Mouse (Mus musculus) lung, embryonic 16.5 days (tissue): ENCODE results near the gene Luzp1. TPM values are rescaled to one million over a fixed set of nuclear protein-coding genes. Genes with fewer than 3 reads are reported as not detected.

Source experiments
- ATAC-seq: fragments of 200-750 bp; cut with Nextera tagmentation; 2 replicates; pipeline ENCODE4 v1.8.0; 2017; ENCODE audit warnings: low read depth, mild to moderate bottlenecking, moderate library complexity
- H3K27ac ChIP-seq: fragments of 300-500 bp; sonication (generic); 2 replicates; pipeline ENCODE4 v1.5.1; 2014; ENCODE audit warnings: mild to moderate bottlenecking, control low read depth, low read length
- H3K27me3 ChIP-seq: fragments of 300-500 bp; sonication (generic); 2 replicates; pipeline ENCODE4 v1.6.1; 2014; ENCODE audit warnings: low read depth, low read length, mixed read lengths; ENCODE audit not compliant: control insufficient read depth, insufficient read depth
- H3K36me3 ChIP-seq: fragments of 300-500 bp; sonication (generic); 2 replicates; pipeline ENCODE4 v1.6.1; 2014; ENCODE audit warnings: low read length; ENCODE audit not compliant: control insufficient read depth, insufficient read depth
- H3K4me1 ChIP-seq: fragments of 300-500 bp; sonication (generic); replicated peaks from 2 replicates; pipeline ENCODE4 v1.6.1; 2014; ENCODE audit warnings: low read length, mixed read lengths; ENCODE audit not compliant: control insufficient read depth, insufficient read depth
- H3K4me2 ChIP-seq: fragments of 300-500 bp; sonication (generic); 2 replicates; pipeline ENCODE4 v1.6.1; 2014; ENCODE audit warnings: low read depth, low read length, control low read depth
- H3K4me3 ChIP-seq: fragments of 300-500 bp; sonication (generic); 2 replicates; pipeline ENCODE4 v1.5.1; 2014; ENCODE audit warnings: mild to moderate bottlenecking, low read length, control low read depth
- H3K9ac ChIP-seq: fragments of 300-500 bp; sonication (generic); 2 replicates; pipeline ENCODE4 v1.6.1; 2014; ENCODE audit warnings: low read length, control low read depth
- H3K9me3 ChIP-seq: fragments of 300-500 bp; sonication (generic); 2 replicates; pipeline ENCODE4 v1.6.1; 2016; ENCODE audit warnings: low read length; ENCODE audit not compliant: control insufficient read depth
- WGBS: fragments of 180-500 bp; shearing (Covaris S2); extraction: QIAGEN DNeasy Blood & Tissue Kit; methylation state at CpG from one replicate; pipeline ENCODE4 v1.1.7; 2014; 5-methylcytosine and 5-hydroxymethylcytosine counted together
- polyA plus RNA-seq: library from polyadenylated mRNA; unstranded; fragments of >200 nt; fragmentation: Nextera tagmentation; extraction: Ambion mirVana; gene quantifications from 2 replicates; pipeline ENCODE4 v1.2.1, GENCODE M21; 2015

Gene Luzp1
- polyA plus RNA-seq, 1 experiment from 2014 or later: 115 TPM

- no peaks in the 10 kb centered on the region for H3K9me3 ChIP-seq
- no peak overlapping the region for H3K9ac ChIP-seq
- H3K36me3 ChIP-seq: peaks cover 30% of the 10 kb centered on the region
- 59% methylated on average over 1 of the region's 1 CpGs for WGBS
- no peaks in the 10 kb centered on the region for H3K27me3 ChIP-seq
- ATAC-seq: no peak
- peak overlapping the region; percentile 25; the same call in 1 of the 2 replicates for H3K27ac ChIP-seq
- no peaks in the 10 kb centered on the region for H3K4me1 ChIP-seq
- H3K4me3 ChIP-seq: no peak overlapping the region
- no peak overlapping the region for H3K4me2 ChIP-seq
These were observed 78.8 kb downstream of the Luzp1 start for GRCm38 (mm10) chr4:136548381-136548801.

GRCm38 (mm10) chr4:136553108-136553507, 83.5 kb downstream of the Luzp1 start:
- Histone ChIP-seq H3K9me3 (no peaks in the 10 kb centered on the region), H3K4me3 (no peak overlapping the region), H3K36me3 (peaks cover 45% of the 10 kb centered on the region), H3K27me3 (no peaks in the 10 kb centered on the region), H3K9ac (no peak overlapping the region), H3K27ac (no peak overlapping the region), H3K4me1 (no peaks in the 10 kb centered on the region), H3K4me2 (no peak overlapping the region)
- whole genome bisulfite sequencing: 74% methylated on average over 1 of the region's 1 CpGs
- no peak for ATAC-seq

- no peak overlapping the region for H3K4me3 ChIP-seq
- no peak overlapping the region for H3K9ac ChIP-seq
- H3K36me3 ChIP-seq: peaks cover 37% of the 10 kb centered on the region
- H3K4me2 ChIP-seq: no peak overlapping the region
- no peaks in the 10 kb centered on the region for H3K27me3 ChIP-seq
- no peak for ATAC-seq
- no peaks in the 10 kb centered on the region for H3K9me3 ChIP-seq
- peaks cover 3% of the 10 kb centered on the region for H3K4me1 ChIP-seq
- 84% methylated on average over 2 of the region's 2 CpGs for WGBS
- no peak overlapping the region for H3K27ac ChIP-seq
These were observed 88.1 kb downstream of the Luzp1 start for GRCm38 (mm10) chr4:136557638-136558037.

- Histone ChIP-seq H3K9me3 (no peaks in the 10 kb centered on the region), H3K4me2 (no peak overlapping the region), H3K27ac (no peak overlapping the region), H3K9ac (no peak overlapping the region), H3K27me3 (no peaks in the 10 kb centered on the region), H3K4me1 (peaks cover 3% of the 10 kb centered on the region), H3K4me3 (no peak overlapping the region), H3K36me3 (peaks cover 32% of the 10 kb centered on the region)
- WGBS: 67% methylated on average over 2 of the region's 2 CpGs
- ATAC-seq: no peak
These were observed 90.1 kb downstream of the Luzp1 start for GRCm38 (mm10) chr4:136559690-136560089.

- no peak overlapping the region for H3K4me2 ChIP-seq
- no peak overlapping the region for H3K9ac ChIP-seq
- no peak overlapping the region for H3K27ac ChIP-seq
- no peaks in the 10 kb centered on the region for H3K27me3 ChIP-seq
- H3K9me3 ChIP-seq: no peaks in the 10 kb centered on the region
- 65% methylated on average over 8 of the region's 8 CpGs for WGBS
- no peak for ATAC-seq
- peaks cover 3% of the 10 kb centered on the region for H3K4me1 ChIP-seq
- no peak overlapping the region for H3K4me3 ChIP-seq
- H3K36me3 ChIP-seq: peaks cover 30% of the 10 kb centered on the region
These were observed 90.9 kb downstream of the Luzp1 start for GRCm38 (mm10) chr4:136560270-136560991.

GRCm38 (mm10) chr4:136562755-136563154, 93.2 kb downstream of the Luzp1 start:
- 89% methylated on average over 6 of the region's 6 CpGs for WGBS
- Histone ChIP-seq H3K27ac (no peak overlapping the region), H3K9me3 (no peaks in the 10 kb centered on the region), H3K4me2 (no peak overlapping the region), H3K27me3 (no peaks in the 10 kb centered on the region), H3K4me1 (peaks cover 3% of the 10 kb centered on the region), H3K36me3 (peaks cover 33% of the 10 kb centered on the region), H3K9ac (no peak overlapping the region), H3K4me3 (no peak overlapping the region)
- ATAC-seq: no peak

GRCm38 (mm10) chr4:136568629-136569028, 99.1 kb downstream of the Luzp1 start:
- Histone ChIP-seq H3K9me3 (no peaks in the 10 kb centered on the region), H3K4me3 (no peak overlapping the region), H3K9ac (no peak overlapping the region), H3K27me3 (no peaks in the 10 kb centered on the region), H3K4me1 (no peaks in the 10 kb centered on the region), H3K27ac (no peak overlapping the region), H3K36me3 (peaks cover 30% of the 10 kb centered on the region), H3K4me2 (no peak overlapping the region)
- WGBS: 63% methylated on average over 3 of the region's 3 CpGs
- no peak for ATAC-seq

- H3K4me3 ChIP-seq: no peak overlapping the region
- no peaks in the 10 kb centered on the region for H3K4me1 ChIP-seq
- H3K9me3 ChIP-seq: no peaks in the 10 kb centered on the region
- H3K27me3 ChIP-seq: no peaks in the 10 kb centered on the region
- H3K9ac ChIP-seq: no peak overlapping the region
- no peak overlapping the region for H3K27ac ChIP-seq
- H3K36me3 ChIP-seq: peaks cover 24% of the 10 kb centered on the region
- no peak for ATAC-seq
- H3K4me2 ChIP-seq: no peak overlapping the region
These were observed 100.4 kb downstream of the Luzp1 start for GRCm38 (mm10) chr4:136569998-136570397.

GRCm38 (mm10) chr4:136581885-136582284, 112.3 kb downstream of the Luzp1 start:
- Histone ChIP-seq H3K4me3 (no peak overlapping the region), H3K27ac (no peak overlapping the region), H3K9me3 (no peaks in the 10 kb centered on the region), H3K4me2 (no peak overlapping the region), H3K4me1 (peaks cover 2% of the 10 kb centered on the region; the same call in 1 of the 2 replicates), H3K27me3 (no peaks in the 10 kb centered on the region), H3K9ac (no peak overlapping the region), H3K36me3 (0 out of 2 replicates have a peak, but pooled peaks cover 2% of the 10 kb centered on the region)
- no peak for ATAC-seq
- 86% methylated on average over 3 of the region's 3 CpGs for WGBS
